Mouse (Mus musculus) embryonic facial prominence, embryonic 10.5 days (tissue): ENCODE results near the gene Mcpt1. TPM values are rescaled to one million over a fixed set of nuclear protein-coding genes. Genes with fewer than 3 reads are reported as not detected.

Source experiments
- polyA plus RNA-seq: library from polyadenylated mRNA; unstranded; fragments of >200 nt; fragmentation: Nextera tagmentation; extraction: Ambion mirVana; gene quantifications from 2 replicates; pipeline ENCODE4 v1.2.1, GENCODE M21; 2016

The Mcpt1 gene
- polyA plus RNA-seq, 1 experiment from 2014 or later, result not detected

Other genes starting within 250 kb of the Mcpt1 start
- 10.7 and 11.4 TPM in 2 replicates for gene Adcy4, start 233.9 kb upstream of the Mcpt1 start, polyA plus RNA-seq
- gene Ripk3, start 229.1 kb upstream of the Mcpt1 start, polyA plus RNA-seq, result 21.4 and 24.1 TPM in 2 replicates
- 94.5 and 113 TPM in 2 replicates for gene Nfatc4, start 194.8 kb upstream of the Mcpt1 start, polyA plus RNA-seq
- gene Nynrin, start 164.0 kb upstream of the Mcpt1 start, polyA plus RNA-seq, result 36.0 and 38.1 TPM in 2 replicates
- gene Cbln3, start 133.6 kb upstream of the Mcpt1 start, polyA plus RNA-seq, result 0.09 and 0.15 TPM in 2 replicates
- 31.0 and 33.0 TPM in 2 replicates for gene Khnyn, start 133.0 kb upstream of the Mcpt1 start, polyA plus RNA-seq
- 45.5 and 57.5 TPM in 2 replicates for gene Sdr39u1, start 117.7 kb upstream of the Mcpt1 start, polyA plus RNA-seq
- not detected in 2 replicates for gene Cma1, start 73.3 kb upstream of the Mcpt1 start, polyA plus RNA-seq
- gene Cma2, start 67.0 kb upstream of the Mcpt1 start, polyA plus RNA-seq, result not detected in 2 replicates
- not detected in 2 replicates for gene Mcpt9, start 12.5 kb downstream of the Mcpt1 start, polyA plus RNA-seq
- not detected in 2 replicates for gene Mcpt2, start 24.1 kb downstream of the Mcpt1 start, polyA plus RNA-seq
- not detected in 2 replicates for gene Mcpt4, start 44.3 kb downstream of the Mcpt1 start, polyA plus RNA-seq
- gene Mcpt8, start 67.3 kb downstream of the Mcpt1 start, polyA plus RNA-seq, result not detected in 2 replicates
- not detected in 2 replicates for gene Ctsg, start 84.6 kb downstream of the Mcpt1 start, polyA plus RNA-seq
- not detected in 2 replicates for gene Gzme, start 102.7 kb downstream of the Mcpt1 start, polyA plus RNA-seq
- not detected in 2 replicates for gene Gzmd, start 114.6 kb downstream of the Mcpt1 start, polyA plus RNA-seq
- gene Gzmg, start 141.6 kb downstream of the Mcpt1 start, polyA plus RNA-seq, result not detected in 2 replicates
- gene Gzmn, start 156.6 kb downstream of the Mcpt1 start, polyA plus RNA-seq, result not detected in 2 replicates
- not detected in 2 replicates for gene Gzmf, start 193.4 kb downstream of the Mcpt1 start, polyA plus RNA-seq
- 0.23 and 0.34 TPM in 2 replicates for gene Gzmc, start 216.7 kb downstream of the Mcpt1 start, polyA plus RNA-seq
- not detected in 2 replicates for gene Gzmb, start 244.3 kb downstream of the Mcpt1 start, polyA plus RNA-seq